Mouse (Mus musculus) CH12.LX (cell line): ENCODE data around the gene 1700020L24Rik. TPM values are rescaled to one million over a fixed set of nuclear protein-coding genes. Genes with fewer than 3 reads are reported as not detected.

Experiments
- DNase-seq: peaks from one replicate; pipeline ENCODE4 v3.0.0-alpha.2; 2013; ENCODE audit errors: extremely low read depth
- H3K27ac ChIP-seq: 2 replicates; pipeline ENCODE4 v1.5.1; 2012; ENCODE audit warnings: low read depth, mild to moderate bottlenecking, control low read depth, moderate library complexity; ENCODE audit not compliant: insufficient read depth
- H3K27me3 ChIP-seq: replicated peaks from 2 replicates; pipeline ENCODE3; 2012; ENCODE audit warnings: inconsistent platforms
- H3K36me3 ChIP-seq, 2 experiments: replicated peaks in 1 of 2; 2 replicates each; pipeline versions ENCODE3 to v1.6.1; 2012; ENCODE audit warnings: inconsistent platforms in 1 of 2, low read length in 1 of 2, mild to moderate bottlenecking in 1 of 2, mixed read lengths in 1 of 2, moderate library complexity in 1 of 2; ENCODE audit not compliant: control insufficient read depth in 1 of 2, insufficient read depth in 1 of 2
- H3K4me1 ChIP-seq, 2 experiments: 2 replicates each; pipeline ENCODE4 v1.6.1; 2012; ENCODE audit warnings: inconsistent platforms in 1 of 2, moderate library complexity in 1 of 2; ENCODE audit not compliant: insufficient read depth in 2 of 2, control insufficient read depth in 1 of 2
- H3K4me2 ChIP-seq: 2 replicates; pipeline ENCODE4 v1.6.1; 2012; ENCODE audit warnings: low read depth, mild to moderate bottlenecking, control low read depth; ENCODE audit not compliant: poor library complexity, insufficient read depth, severe bottlenecking
- H3K4me3 ChIP-seq, 3 experiments: fragments of 150-350 bp in 1 of 3; sonication (generic) in 1 of 3; replicated peaks in 1 of 3; 2 replicates each; pipeline versions ENCODE3 to v1.5.1; 2011 to 2012; ENCODE audit warnings: low read depth in 2 of 3, low read length in 2 of 3, mild to moderate bottlenecking in 2 of 3, moderate library complexity in 2 of 3, control low read depth in 1 of 3, improper control_type of control experiment in 1 of 3, inconsistent platforms in 1 of 3, mixed read lengths in 1 of 3; ENCODE audit not compliant: poor library complexity in 1 of 3
- H3K79me2 ChIP-seq: replicated peaks from 2 replicates; pipeline ENCODE4 v1.6.1; 2012; ENCODE audit warnings: mild to moderate bottlenecking, moderate library complexity; ENCODE audit not compliant: control insufficient read depth, poor library complexity, insufficient read depth, severe bottlenecking; ENCODE audit errors: extremely low read depth
- H3K9ac ChIP-seq: 2 replicates; pipeline ENCODE4 v1.6.1; 2012; ENCODE audit warnings: low read depth, mild to moderate bottlenecking, control low read depth, moderate library complexity; ENCODE audit not compliant: insufficient read depth
- H3K9me3 ChIP-seq: replicated peaks from 2 replicates; pipeline ENCODE3; 2012; ENCODE audit warnings: low read length, inconsistent platforms, mixed read lengths
- BHLHE40 ChIP-seq: IDR thresholded peaks from 2 replicates; pipeline ENCODE4 v1.6.1; 2011; ENCODE audit warnings: mild to moderate bottlenecking, low read depth, low read length, improper control_type of control experiment
- CTCF ChIP-seq, 2 experiments: IDR thresholded peaks in 1 of 2; conservative IDR thresholded peaks in 1 of 2; 2 replicates each; pipeline ENCODE4 v1.5.1; 2011 to 2012; ENCODE audit warnings: low read depth in 2 of 2, low read length in 2 of 2, improper control_type of control experiment in 1 of 2, inconsistent platforms in 1 of 2, mild to moderate bottlenecking in 1 of 2, moderate library complexity in 1 of 2
- E2F4 ChIP-seq: IDR thresholded peaks from 2 replicates; pipeline ENCODE4 v1.6.1; 2011; ENCODE audit warnings: low read depth, low read length, improper control_type of control experiment; ENCODE audit not compliant: insufficient replicate concordance
- GABPA ChIP-seq: IDR thresholded peaks from 2 replicates; pipeline ENCODE4 v1.6.1; 2012; ENCODE audit warnings: low read depth, low read length, improper control_type of control experiment, inconsistent platforms; ENCODE audit not compliant: insufficient replicate concordance
- HCFC1 ChIP-seq: IDR thresholded peaks from 2 replicates; pipeline ENCODE4 v1.6.1; 2012; ENCODE audit warnings: low read depth, mild to moderate bottlenecking, inconsistent platforms, low read length, improper control_type of control experiment
- NELFE ChIP-seq: IDR thresholded peaks from 2 replicates; pipeline ENCODE4 v1.6.1; 2011; ENCODE audit warnings: low read depth, low read length, improper control_type of control experiment
- PAX5 ChIP-seq: IDR thresholded peaks from 2 replicates; pipeline ENCODE4 v1.6.1; 2012; ENCODE audit warnings: low read length, inconsistent platforms, mixed read lengths
- RAD21 ChIP-seq: IDR thresholded peaks from 2 replicates; pipeline ENCODE4 v1.6.1; 2011; ENCODE audit warnings: low read depth, mild to moderate bottlenecking, low read length, improper control_type of control experiment, moderate library complexity
- TCF12 ChIP-seq: IDR thresholded peaks from 2 replicates; pipeline ENCODE4 v1.6.1; 2014; ENCODE audit warnings: low read depth, mild to moderate bottlenecking, inconsistent platforms, low read length, improper control_type of control experiment
- UBTF ChIP-seq: IDR thresholded peaks from 2 replicates; pipeline ENCODE4 v1.6.1; 2012; ENCODE audit warnings: low read depth, mild to moderate bottlenecking, inconsistent platforms, low read length, improper control_type of control experiment, moderate library complexity
- USF2 ChIP-seq: conservative IDR thresholded peaks from 2 replicates; pipeline ENCODE4 v1.6.1; 2011; ENCODE audit warnings: low read depth, low read length, improper control_type of control experiment
- ZMIZ1 ChIP-seq: IDR thresholded peaks from 2 replicates; pipeline ENCODE4 v1.6.1; 2012; ENCODE audit warnings: low read depth, mild to moderate bottlenecking, inconsistent platforms, low read length, improper control_type of control experiment
- ZNF384 ChIP-seq: IDR thresholded peaks from 2 replicates; pipeline ENCODE4 v1.6.1; 2012; ENCODE audit warnings: low read depth, low read length, improper control_type of control experiment, inconsistent platforms
- dilution Hi-C: fragments of 300-500 bp; cut with MboI; formaldehyde crosslinking; loops from 2 replicates; pipeline ENCODE4 v1.14.3; 2020; ENCODE audit warnings: low sequenced_read_pairs; ENCODE audit not compliant: extremely low pct_unique_long_range_greater_than_20kb, extremely low pct_ligation_motif_present
- in situ Hi-C: fragments of 300-500 bp; cut with MboI; formaldehyde crosslinking; loops from 3 replicates; pipeline ENCODE4 v1.14.3; 2019; ENCODE audit warnings: low sequenced_read_pairs, low pct_ligation_motif_present, low pct_unique_long_range_greater_than_20kb, mixed read lengths
- polyA plus RNA-seq: library from polyadenylated mRNA; unstranded; fragments of >175 nt; gene quantifications from 2 replicates; pipeline ENCODE4 v1.2.1, GENCODE M21; 2012; ENCODE audit warnings: low read depth; ENCODE audit not compliant: insufficient read length
- total RNA-seq, 2 experiments: library from RNA; depleted of rRNA; stranded (reverse); fragments of 300-350 nt in 1 of 2; fragments of >200 nt in 1 of 2; gene quantifications; 2 replicates each; pipeline ENCODE4 v1.2.3; 2012 to 2014

1700020L24Rik gene
- total and polyA plus RNA-seq, 3 experiments, result 0.21 to 0.40 TPM; not detected in 1

DNA sequence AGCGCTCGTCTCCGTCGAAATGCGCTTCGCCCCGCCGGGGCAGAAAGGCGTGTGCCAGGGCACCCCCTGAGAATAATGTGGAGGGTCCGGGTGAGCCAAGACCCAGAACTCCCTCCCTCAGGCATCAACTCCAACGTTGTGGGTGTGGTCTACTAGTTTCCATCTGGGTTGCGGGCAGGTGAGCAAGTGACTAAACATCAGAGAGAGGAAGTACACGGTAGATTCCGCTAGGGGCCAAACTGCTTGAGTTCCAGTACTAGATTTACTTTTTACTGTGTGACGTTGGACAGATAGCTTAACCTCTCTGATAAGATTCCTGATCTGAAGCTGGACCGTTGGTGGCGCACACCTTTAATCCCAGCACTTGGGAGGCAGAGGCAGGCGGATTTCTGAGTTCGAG, 7.5 kb downstream of the 1700020L24Rik start:
- no peak overlapping the region for H3K4me2 ChIP-seq
- peaks cover 3 to 6% of the 10 kb centered on the region in 2 experiments for H3K4me1 ChIP-seq
- no peaks in the 10 kb centered on the region for H3K36me3 ChIP-seq
- DNase-seq, result no peak
- no peak overlapping the region for H3K9ac ChIP-seq
- in situ Hi-C loops, result loop anchor here (10.0 kb wide), 2 partner anchors 190 to 290 kb away; no protein-coding TSS in a partner anchor
- H3K9me3 ChIP-seq, result peaks cover 8% of the 10 kb centered on the region
- TF ChIP-seq UBTF (no peak), CTCF (conservative IDR thresholded peaks at IDR 0.05 in 1 of 2, IDR thresholded peaks at IDR 0.05 in 1 of 2; ENCODE audit: low read depth in 2 of 2, low read length in 2 of 2) (0 out of 4 replicates have a peak, but pooled peaks of 1 of the 2 experiments have one; percentile 2), BHLHE40 (peak; percentile 27; the same call in 1 of the 2 replicates), TCF12 (0 out of 2 replicates have a peak, but pooled peaks have one; percentile 12)
- peak overlapping the region in 1 of 3 experiments; percentile 0 for H3K4me3 ChIP-seq
- H3K27ac ChIP-seq, result no peak overlapping the region
- peaks cover 69% of the 10 kb centered on the region for H3K27me3 ChIP-seq
- dilution Hi-C loops, result no loop called here
- H3K79me2 ChIP-seq, result no peaks in the 10 kb centered on the region

DNA sequence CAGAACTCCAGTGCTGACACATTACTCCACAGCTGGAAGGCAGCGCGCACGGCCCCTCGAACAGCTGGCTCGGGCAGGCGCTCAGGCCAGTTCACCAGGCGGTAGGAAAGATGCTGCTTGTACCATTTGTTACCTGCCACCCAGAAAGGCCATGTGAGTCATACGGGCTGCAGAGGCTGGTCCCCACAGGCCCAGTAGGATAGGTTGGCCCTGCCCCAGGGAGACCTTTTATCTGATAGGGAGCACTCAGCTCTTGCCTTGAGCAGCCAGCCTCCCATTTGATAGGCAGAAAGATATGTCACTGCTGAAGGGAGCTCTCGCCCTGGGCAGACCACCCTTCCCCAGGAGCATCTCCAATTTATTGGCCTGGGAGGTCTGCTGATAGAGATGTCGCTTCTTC, 10.1 kb downstream of the 1700020L24Rik start:
- H3K4me2 ChIP-seq, result no peak overlapping the region
- in situ Hi-C loops (loop anchor here (10.0 kb wide), 2 partner anchors 187 to 287 kb away; no protein-coding TSS in a partner anchor), dilution Hi-C loops (no loop called here)
- H3K27ac ChIP-seq, result no peak overlapping the region
- peaks cover 8% of the 10 kb centered on the region for H3K9me3 ChIP-seq
- peaks cover 0 to 3% of the 10 kb centered on the region in 2 experiments; a peak in 3 of 4 replicates for H3K4me1 ChIP-seq
- no peak overlapping the region for H3K9ac ChIP-seq
- H3K79me2 ChIP-seq, result no peaks in the 10 kb centered on the region
- no peaks in the 10 kb centered on the region for H3K36me3 ChIP-seq
- no peak overlapping the region for H3K4me3 ChIP-seq
- peaks cover 70% of the 10 kb centered on the region for H3K27me3 ChIP-seq
- no peak for DNase-seq
- TF ChIP-seq PAX5 (no peak), GABPA (no peak), ZMIZ1 (no peak), ZNF384 (no peak)

GRCm38 (mm10) chr11:83448021-83448926, 10.8 kb downstream of the 1700020L24Rik start:
- H3K79me2 ChIP-seq, result no peaks in the 10 kb centered on the region
- no peak overlapping the region for H3K27ac ChIP-seq
- no peak overlapping the region for H3K4me2 ChIP-seq
- H3K9me3 ChIP-seq, result peaks cover 8% of the 10 kb centered on the region
- peaks cover 0 to 2% of the 10 kb centered on the region in 2 experiments; a peak in 3 of 4 replicates for H3K4me1 ChIP-seq
- dilution Hi-C loops (no loop called here), in situ Hi-C loops (loop anchor here (10.0 kb wide), 2 partner anchors 187 to 287 kb away; no protein-coding TSS in a partner anchor)
- DNase-seq, result no peak
- no peak overlapping the region for H3K4me3 ChIP-seq
- peaks cover 70% of the 10 kb centered on the region for H3K27me3 ChIP-seq
- H3K9ac ChIP-seq, result no peak overlapping the region
- TF ChIP-seq NELFE (no peak), RAD21 (no peak), USF2 (no peak), HCFC1 (no peak), E2F4 (no peak), BHLHE40 (no peak)
- H3K36me3 ChIP-seq, result no peaks in the 10 kb centered on the region
